Mouse (Mus musculus) right cerebral cortex, adult 2 months (tissue): ENCODE data around the gene Ccpg1os.

ENCODE experiments used
- DNase-seq, 2 experiments: peaks; one replicate each; pipeline ENCODE4 v3.0.0; 2021 to 2022; ENCODE audit warnings: low spot score in 2 of 2

The Ccpg1os gene

DNA sequence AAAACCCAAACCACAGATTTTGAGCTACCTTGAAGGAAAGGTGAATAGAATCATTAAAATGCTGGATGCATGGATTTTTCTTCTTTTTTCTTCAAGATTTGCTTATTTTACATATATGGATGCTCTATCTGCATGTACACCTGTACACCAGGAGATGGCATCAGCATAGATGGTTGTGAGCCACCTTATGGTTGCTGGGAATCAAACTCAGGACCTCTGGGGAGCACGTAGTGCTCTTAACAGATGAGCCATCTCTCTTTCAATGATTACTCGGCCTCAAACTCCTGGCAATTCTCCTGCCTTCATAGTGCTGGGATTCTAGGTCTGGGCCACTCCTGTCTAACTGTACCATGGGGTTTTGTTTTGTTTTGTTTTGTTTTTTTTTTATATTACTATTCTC, 2.1 kb downstream of the Ccpg1os start:
- DNase-seq = no peak

DNA sequence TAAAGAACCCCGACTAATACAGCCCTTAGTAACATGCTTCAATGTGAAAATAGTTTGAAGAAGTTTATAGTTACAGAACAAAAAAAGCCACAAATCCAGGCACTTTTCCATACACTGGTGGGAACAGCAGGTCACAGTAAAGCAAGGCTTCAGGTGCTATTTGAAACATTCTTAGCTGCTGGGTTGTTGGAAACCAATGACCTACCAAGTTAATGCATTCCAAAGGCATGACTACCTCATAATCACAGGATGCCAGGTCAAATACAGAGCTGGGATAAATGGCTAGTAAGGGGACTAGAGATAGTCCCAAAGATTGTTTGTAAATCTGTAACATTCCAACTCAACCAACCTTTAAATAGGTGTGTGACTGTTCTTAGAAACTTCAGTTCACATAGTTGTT, 9.9 kb downstream of the Ccpg1os start:
- DNase-seq = no peak

DNA sequence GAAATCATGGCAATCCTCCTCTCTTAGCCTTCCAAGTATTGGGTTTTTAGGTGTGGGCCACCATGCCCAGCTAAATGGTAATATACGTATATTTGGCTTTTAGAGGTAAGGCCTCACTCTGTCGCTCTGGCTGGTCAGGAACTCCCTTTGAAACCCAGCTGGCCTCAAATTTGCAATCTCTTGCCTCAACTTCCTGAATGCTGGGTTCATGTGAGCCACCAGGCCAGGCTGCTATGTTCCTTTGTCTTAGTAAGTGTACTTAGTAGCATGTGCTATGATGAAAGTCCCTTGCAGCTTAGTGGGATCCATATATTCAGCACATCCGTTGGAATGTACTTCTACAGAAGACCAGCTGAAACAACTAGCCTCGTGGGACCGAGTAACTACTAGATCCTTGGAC, 10.4 kb downstream of the Ccpg1os start:
- DNase-seq = no peak

DNA sequence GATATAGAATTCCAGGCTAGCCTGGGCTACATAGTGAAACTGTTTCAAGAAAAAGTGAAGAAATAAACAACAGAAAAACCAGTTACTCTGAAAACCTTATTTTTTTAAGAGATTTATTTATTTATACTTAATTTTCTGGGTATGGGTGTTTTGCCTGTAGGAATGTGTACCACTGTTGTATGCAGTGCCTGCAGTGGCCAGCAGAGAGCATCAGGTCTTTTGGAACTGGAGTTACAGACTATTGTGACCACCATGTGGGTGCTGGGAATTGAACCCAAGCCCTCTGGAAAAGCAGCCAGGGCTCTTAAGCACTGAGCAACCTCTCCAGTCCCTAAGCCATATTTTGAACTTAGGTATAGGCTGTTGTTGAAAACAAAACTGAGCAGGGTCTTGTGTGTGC, 12.2 kb downstream of the Ccpg1os start:
- DNase-seq = no peak

DNA sequence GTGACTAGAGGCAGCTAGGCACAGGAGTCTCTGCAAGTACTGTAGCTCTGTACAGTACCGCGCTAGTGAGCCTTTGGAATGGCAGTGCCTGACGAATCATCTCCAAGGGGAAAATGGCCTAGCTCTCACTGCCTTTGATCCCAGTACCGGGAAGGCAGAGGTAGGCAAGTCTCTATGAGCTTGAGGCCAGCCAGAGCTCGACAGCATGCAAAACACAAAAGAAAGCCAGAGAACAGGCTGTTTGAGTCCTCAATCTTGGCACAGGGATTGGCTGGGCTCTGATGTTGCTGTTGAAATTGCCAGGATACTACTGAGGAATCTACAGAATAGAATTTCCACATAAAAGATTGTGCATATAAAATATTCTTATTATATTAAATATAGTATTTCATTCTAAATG, 12.7 kb downstream of the Ccpg1os start:
- DNase-seq = no peak

DNA sequence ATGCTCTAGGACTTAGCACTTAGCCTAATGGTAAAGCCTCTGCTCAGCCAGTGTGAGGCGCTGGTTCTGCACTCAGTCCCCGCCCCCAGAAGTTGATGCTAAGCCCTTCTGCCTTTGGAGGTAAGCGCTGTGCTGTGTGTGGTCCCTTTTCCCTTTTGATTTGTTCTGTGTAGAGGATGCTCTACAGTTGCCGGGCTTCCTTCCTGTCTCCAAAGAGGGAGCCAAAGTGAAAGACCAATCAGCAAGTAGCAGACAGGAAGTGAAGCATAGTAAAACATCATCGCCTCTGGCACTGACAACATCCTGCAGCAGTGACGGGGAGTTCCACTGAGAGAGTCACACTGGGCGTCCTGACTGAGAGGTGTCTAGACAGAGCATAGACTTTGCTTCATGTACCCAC, 15.3 kb downstream of the Ccpg1os start:
- DNase-seq = no peak

DNA sequence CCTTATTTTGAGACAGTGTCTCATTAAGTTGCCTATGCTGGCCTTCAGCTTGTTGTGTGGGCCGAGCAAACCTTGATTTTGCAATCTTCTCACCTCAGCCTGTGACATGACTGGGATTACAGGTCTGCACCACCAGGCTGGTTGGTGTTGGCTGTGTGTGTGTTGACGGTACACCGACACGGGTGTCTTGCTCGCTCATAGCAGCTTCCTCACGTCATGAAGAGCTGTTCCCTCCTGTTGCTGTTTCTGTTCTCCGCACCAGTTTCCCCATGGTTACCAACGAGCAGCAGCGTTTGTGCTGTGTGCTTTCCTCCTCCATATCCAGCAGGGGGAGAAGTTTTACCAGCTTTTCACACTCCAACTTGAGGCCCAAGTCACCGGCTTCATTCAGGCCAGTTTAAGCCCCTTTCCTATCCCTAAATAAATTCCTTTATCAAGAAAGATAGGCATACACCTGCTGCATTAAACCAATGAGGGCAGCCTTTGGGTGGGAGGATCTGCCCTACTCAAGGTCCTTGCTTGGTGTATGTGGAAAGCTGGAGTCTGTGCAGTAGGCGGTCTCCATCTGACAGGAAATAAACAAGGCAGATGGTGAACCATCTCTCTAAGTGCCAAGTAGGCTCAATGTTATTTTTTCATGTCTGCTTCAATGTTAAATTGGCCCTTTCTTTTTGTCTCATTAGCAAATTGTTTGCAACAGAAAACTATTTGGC, 16.7 kb downstream of the Ccpg1os start:
- DNase-seq = peak; percentile 76 to 84

DNA sequence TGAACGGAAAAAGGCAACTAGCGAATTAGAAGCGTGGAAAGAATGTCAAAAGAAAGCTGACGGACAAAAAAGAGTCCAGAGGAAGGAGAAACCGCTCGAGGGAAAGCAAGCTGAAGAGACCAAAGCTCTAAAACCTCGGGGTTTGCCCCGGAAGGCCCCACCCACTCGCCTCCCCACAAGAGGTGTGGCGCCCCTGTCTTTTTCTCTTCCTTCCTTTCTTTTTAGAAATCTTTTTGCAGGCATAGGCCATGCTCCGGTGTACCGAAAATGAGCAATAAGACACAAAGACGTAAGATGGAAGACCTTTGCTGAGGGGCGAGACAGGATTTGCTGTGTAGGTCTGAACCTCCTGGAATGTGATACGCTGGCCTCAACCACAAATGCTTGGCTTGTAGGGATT, 23.2 kb downstream of the Ccpg1os start:
- no peak for DNase-seq

DNA sequence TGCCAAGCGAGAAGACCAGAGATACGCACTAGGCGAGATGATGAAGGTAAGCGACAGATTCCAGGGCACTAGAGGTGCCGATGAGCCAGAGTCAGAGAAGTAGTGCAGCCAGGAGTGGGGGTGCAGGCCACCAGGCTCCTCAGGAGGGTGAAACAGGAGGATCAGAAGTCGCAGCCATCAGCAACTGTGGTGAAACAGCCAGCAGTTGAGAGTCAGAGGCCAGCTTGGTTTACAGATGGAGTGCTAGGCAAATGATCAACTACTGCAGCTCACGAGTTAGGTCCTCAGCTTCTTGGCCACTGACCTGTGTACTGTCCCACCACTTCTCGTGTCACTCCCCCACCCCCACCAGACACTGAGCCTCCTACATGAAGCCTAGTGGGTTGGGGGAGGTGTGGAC, 23.8 kb downstream of the Ccpg1os start:
- no peak for DNase-seq

DNA sequence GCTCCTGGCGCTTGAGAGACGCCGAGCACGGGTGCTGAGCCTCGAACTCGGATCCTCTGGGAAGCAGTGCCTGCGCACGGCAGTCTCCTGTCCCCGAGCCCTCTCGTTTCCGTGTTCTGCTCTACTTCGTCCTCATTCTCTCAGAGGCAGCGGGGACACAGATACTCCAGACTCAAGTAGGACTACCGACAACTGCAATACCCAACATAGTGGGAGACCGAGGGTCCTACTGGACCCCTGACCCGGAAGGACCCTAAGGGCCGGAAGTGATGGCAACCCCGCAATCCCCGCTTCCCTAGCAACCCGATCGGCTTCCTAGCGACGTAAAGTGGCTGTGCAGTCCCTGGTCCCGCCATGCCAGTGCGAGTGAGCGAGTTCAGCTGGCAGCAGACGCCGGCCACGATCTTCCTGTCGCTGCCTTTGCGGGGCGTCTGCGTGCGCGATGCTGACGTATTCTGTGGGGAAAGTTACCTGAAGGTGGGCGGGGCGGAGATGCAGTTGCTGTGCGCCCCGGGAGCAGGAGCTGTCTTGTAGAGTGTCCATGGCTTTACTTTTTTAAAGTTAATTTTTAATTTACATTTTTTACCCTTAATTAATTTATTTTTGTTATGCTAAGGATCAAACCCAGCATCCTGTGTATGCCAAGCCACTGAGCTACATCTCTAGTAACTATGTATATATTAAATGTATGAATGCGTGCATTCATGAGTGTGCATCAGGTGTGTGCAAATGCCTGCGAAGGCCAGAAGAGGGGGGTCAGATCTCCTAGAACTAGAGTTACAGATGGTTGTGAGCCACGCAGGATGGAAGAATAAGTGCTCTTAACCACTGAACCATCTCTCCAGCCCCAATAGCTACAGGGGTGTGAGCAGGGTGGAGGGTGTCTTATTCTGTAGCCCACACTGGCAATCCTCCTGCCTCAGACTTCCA, 26.4 kb downstream of the Ccpg1os start, which contains the start of the genes Dyx1c1 and Gm44503:
Dyx1c1 (plus strand) TSS at position 265 of the 930 bp plus-strand sequence.
Gm44503 (plus strand) TSS at position 332 of the 930 bp plus-strand sequence.
- DNase-seq = peak; percentile 73 to 75

DNA sequence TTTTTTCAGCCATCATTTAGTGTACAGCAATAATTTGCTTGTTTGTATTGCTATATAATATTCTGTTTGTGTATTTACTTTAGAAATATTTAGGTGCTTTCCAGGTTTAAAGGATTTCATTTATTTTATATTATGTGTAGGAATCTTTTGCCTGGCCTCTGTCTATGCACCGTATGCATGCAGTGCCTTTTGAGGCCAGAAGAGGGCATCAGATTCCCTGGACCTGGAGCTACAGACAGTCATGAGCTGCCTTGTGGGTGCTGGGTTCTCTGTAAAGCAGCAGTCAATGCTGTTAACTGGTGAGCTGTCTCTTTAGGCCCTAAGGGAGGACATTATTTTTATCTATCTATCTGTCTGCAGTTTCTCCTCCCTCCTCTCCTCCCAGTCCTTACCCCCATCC, 29.6 kb downstream of the Ccpg1os start:
- DNase-seq = peak; percentile 48 to 65

DNA sequence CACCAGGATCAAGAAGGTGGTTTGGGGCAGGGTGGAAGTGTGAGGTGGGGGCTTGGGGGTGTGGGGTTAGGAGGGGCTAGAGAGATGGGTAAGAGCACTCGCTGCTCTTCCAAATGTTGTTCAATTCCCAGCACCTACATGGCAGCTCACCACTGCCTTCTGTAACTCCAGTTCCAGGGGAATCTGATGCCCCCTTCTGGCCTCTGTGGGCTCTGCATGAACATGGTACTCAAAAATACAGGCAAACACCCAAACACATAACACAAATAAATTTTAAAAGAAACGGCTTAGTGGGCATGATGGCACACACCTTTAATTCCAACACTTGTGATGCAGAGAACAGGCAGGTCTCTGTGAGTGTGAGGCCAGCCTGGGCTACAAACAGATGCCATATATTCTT, 30.4 kb downstream of the Ccpg1os start:
- no peak for DNase-seq

DNA sequence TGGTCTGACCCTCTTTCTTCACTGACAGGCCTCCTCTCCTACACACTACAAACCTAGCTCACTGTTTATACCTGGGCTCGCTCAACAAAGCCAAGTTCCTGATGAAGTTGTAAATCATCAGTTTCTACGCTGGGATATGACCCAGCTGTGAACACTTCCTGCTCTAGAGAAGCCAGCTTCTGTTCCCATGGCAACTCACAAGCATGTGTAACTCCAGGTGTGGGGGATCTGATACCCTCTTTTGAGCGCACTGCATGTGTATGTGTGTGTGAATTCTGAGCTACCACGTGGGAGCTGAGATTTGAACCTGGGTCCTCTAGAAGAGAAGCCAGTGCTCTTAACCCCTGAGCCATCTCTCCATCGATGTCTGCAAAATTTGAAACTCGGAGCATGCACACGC, 35.6 kb downstream of the Ccpg1os start:
- no peak for DNase-seq

DNA sequence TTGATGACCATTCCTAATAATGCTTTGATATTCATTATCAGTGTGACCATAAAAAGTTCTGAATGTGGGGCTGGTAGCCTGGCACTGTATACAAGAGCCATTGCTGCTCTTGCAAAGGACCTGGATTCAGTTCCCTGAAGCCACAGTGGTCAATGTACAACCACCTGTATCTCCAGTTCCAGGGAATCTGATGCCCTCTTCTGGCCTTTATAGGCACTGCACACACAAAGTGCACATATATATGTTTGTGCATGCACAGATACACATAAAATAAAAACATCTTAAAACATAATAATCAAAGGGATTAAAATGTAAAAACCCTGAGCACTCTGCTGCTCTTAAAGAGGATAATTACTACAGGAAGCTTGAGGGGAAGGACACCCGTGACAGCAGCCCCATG, 38.2 kb downstream of the Ccpg1os start:
- no peak for DNase-seq

DNA sequence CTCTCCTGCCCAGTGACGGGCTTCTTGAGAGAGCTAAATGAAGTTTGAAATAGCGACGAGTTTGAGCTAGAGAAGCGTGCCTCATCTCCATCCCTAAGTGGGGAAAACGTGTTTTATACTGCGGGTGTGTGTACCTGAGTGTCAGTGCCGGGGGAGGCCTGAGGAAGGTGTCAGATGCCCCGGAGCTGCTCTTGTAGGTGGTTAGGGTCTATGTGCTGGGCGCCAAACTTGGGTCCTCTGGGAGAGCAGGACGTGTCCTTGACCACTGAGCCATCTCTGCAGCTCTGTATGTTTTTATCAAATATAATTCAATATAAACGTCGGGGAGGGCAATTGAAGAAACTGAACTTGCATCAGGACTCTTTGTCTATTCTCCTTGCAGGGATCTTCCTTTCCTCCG, 40.9 kb downstream of the Ccpg1os start:
- no peak for DNase-seq

DNA sequence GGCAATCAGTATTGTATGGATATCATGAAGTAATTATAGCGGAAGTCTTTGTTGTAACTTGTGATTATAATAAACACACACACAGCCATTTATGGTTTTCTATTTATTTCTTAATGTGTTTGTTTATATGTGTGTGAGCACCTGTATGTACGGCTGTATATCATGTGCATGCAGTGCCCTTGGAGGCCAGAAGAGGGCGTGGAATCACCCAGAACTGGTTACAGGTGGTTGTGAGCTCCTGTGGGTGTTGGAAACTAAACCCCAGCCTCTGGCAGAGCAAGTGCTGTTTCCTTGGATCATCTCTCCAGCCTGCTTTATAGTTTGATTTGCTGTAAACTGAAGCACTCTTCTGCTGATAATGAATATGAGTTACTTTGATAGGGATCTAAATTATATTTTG, 41.8 kb downstream of the Ccpg1os start:
- DNase-seq = no peak

DNA sequence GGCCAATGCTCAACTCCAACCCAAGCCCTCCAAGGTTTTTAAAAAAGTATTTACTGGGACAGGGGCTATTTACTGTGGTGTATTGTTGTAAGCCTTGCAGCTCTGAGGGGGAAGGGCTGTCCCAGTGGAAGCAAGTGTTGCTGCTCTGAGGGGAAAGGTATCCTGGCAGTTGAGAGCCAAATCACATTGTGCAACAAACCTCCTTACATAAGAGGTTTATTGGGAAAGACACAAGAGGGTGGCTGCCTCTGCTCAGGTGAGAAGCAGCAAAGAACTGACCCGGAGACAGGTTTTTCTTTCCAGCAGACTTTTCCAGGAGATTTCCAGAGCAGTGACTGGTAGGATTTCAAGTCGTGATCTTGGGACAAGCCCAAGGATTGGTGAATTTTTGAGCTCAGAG, 48.9 kb downstream of the Ccpg1os start:
- no peak for DNase-seq

DNA sequence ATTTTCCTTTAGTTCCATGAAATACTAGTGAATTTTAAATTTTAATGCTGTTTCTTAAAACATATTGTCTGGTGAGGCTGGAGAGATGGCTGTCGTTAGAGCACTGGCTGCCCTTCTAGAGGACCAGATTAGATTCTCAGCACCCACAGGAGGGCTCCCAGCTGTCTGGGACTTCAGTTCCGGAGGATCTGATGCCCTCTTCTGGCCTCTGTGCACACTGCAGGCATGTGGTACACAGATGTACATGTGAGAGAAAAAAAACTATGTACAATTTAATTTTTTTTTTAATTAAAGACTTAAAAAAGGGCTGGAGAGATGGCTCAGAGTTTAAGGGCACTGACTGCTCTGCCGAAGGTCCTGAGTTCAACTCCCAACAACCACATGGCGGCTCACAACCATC, 49.9 kb downstream of the Ccpg1os start:
- DNase-seq = no peak

DNA sequence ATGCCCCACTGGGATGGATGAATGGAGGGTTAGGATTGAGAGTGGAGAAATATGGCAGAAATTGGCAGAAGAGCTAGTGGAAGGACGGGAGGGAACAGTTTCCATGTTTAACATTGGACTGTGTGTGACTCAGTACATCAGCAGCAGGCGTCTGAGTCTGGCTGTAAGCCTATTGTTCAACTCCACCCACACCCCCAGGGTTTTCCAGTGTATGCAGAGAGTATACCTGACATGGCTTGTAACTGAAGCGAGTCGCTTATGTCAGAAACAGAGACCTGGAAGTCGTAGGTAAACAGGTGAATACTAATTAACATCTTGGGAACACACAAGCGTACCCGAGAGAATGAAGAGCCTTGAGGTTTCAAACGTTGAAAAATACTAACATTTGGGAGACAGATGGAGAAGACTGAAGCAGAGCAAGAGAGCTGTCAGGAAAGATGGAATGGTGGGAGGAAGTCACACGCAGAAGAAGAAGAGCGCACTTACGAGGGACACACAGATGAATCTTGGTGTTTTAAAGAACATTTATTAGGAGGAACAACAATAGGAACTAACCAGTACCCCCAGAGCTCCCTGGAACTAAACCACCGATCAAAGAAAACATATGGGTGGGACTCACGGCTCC, 53.9 kb downstream of the Ccpg1os start:
- DNase-seq = peak; percentile 76 to 83
